Mouse (Mus musculus) ES-Bruce4 (cell line): ENCODE results near the gene Ptpn1.

Source experiments
- EP300 ChIP-seq: IDR thresholded peaks from 2 replicates; pipeline ENCODE4 v1.6.1; 2011; ENCODE audit warnings: low read depth, low read length; ENCODE audit not compliant: insufficient read depth
- POLR2A ChIP-seq: IDR thresholded peaks from one replicate; pipeline ENCODE4 v1.8.1; 2011; ENCODE audit warnings: low read length; ENCODE audit not compliant: insufficient read depth

DNA sequence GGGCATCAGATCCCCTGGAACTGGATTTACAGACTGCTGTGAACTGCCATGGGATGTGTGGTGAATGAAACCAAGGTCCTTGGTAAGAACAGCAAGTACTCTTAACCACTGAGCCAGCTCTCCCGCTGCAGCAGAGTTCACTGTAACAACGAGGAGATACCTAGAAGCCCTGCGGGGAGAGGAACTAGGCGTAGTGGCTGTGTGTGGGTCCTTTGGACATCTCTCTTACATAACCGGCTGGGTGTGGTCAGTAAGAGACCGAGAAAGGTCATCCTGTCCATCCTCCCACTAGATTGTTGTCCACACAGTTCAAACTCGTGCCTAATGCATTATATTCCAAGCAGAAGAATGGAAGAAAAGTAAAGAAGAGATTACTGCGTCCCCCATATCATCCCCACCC lies 10.0 kb upstream of the Ptpn1 start:
- TF ChIP-seq EP300 (no peak), POLR2A (no peak)
